Mouse (Mus musculus) heart, adult 2 months (tissue): ENCODE measurements at regions not wholly inside any gene's neighbourhood (a gene's known extent, or its start where the extent isn't known, plus 50 kb on each side); places are given as distances from the start of the nearest gene placed in this dataset.

Experiments used
- CTCF ChIP-seq: fragments of 200-600 bp; IDR thresholded peaks from 2 replicates; pipeline ENCODE4 v1.8.1; 2022; ENCODE audit warnings: antibody characterized with exemption, mild to moderate bottlenecking, moderate library complexity
- EP300 ChIP-seq: fragments of 200-500 bp; IDR thresholded peaks from 2 replicates; pipeline ENCODE4 v1.6.1; 2011; ENCODE audit warnings: low read depth, low read length, control low read depth; ENCODE audit not compliant: insufficient read depth

DNA sequence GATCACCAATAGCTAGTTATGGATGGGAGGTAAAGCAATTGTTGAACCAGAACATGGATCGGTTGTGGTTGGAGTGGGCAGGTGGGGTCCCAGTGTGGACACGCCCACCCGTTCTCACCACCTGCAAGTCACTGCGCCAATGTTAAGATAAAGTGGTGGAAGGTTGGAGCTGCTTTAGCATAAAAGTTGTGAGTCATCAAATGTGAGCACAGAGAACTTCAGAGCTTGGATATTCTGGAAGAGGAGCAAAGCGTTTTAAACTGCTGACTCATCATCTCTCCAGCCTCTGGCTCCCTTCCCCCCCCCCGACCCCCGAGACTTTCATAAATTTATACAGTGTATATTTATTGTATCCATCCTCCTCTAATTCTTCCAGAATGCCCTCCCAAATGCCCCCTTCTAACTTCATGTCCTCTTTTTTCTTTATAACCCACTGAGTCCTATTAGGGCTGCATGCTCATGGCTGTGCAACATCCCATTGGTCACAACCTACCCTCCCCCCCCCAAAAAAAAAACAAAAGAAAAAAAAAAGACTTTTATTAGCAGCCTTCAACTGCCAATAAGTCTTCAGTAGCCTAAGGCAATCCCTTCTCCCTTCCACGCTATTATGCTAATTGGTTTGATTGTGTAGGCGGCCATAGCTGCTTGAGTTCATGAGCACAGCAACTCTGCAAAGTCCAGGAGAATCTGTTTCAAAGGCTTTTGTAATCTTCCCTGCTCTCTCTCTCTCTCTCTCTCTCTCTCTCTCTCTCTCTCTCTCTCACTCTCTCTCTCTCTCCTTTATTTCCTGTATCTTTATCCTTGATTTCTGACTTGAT lies 112.8 kb upstream of the Ppp6c start:
- TF ChIP-seq CTCF (no peak), EP300 (no peak)
